Mouse (Mus musculus): ENCODE measurements around the gene Gm12248. TPM values are rescaled to one million over a fixed set of nuclear protein-coding genes. Genes with fewer than 3 reads are reported as not detected.

The Gm12248 gene
- polyA plus RNA-seq, 1 experiment = 1.6 TPM

DNA sequence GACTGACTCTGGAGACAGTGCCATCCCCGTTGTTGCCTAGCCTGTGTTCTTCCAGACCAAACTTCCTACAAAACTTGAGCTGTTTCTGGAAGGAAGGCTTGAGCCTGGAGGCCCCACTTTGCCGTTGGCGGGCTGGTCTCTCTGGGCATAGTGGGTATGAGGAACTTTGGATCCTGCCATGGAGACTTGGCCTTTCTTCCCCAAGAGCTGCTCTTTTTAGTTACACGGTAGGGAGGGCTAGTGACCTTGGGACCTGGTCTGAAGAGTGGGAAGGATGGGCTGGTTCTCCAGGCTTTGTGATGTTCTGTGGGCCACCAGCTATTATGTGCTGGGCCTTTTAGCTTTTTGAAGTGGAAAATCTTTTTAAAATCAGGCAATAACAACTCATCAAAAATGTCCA is 67.1 kb downstream of the Gm12248 start:
- no peak for DNase-seq

DNA sequence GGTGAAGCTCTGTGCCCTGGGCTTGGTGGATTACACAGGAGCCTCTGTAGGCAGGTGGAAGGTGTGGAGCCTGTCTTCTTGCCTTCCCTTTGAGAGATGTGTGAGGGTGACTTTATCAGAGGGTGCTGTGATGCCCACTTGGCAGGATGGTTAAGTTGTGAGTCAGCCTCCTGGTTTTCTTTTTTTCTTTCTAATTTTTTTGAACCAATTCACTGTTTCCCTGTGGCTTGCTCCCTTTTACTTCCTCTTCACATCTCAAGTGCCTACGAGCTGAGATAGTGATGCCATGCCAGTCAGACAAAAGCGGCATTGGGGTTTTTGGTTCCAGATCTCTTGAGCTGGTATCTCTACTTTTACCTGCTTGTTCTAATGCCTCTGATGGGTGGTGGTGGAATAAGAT is 68.3 kb downstream of the Gm12248 start:
- H3K4me3 ChIP-seq (replicated peaks; ENCODE audit: extremely low read depth, low read depth, low read length) = no peak overlapping the region
- no peak for DNase-seq
- 38% methylated on average over 2 of the region's 2 CpGs for WGBS
- no peak for TF ChIP-seq CTCF (IDR thresholded peaks at IDR 0.05; ENCODE audit: insufficient read depth, low read length)
- no peak for TF ChIP-seq POLR2A (IDR thresholded peaks at IDR 0.05; ENCODE audit: borderline replicate concordance, extremely low read depth, low read depth, low read length)
- peaks cover 44% of the 10 kb centered on the region for H3K4me1 ChIP-seq (ENCODE audit: control insufficient read depth, insufficient read depth, low read length)

More for the DNA sequence above, 67.1 kb downstream of the Gm12248 start:
- TF ChIP-seq POLR2A (IDR thresholded peaks at IDR 0.05; ENCODE audit: borderline replicate concordance, extremely low read depth, low read depth, low read length) (no peak), CTCF (IDR thresholded peaks at IDR 0.05; ENCODE audit: insufficient read depth, low read length) (no peak)
- Histone ChIP-seq H3K4me3 (replicated peaks; ENCODE audit: extremely low read depth, low read depth, low read length) (no peak overlapping the region), H3K4me1 (ENCODE audit: control insufficient read depth, insufficient read depth, low read length) (peaks cover 45% of the 10 kb centered on the region)
- 65% methylated on average over 4 of the region's 4 CpGs for WGBS

DNA sequence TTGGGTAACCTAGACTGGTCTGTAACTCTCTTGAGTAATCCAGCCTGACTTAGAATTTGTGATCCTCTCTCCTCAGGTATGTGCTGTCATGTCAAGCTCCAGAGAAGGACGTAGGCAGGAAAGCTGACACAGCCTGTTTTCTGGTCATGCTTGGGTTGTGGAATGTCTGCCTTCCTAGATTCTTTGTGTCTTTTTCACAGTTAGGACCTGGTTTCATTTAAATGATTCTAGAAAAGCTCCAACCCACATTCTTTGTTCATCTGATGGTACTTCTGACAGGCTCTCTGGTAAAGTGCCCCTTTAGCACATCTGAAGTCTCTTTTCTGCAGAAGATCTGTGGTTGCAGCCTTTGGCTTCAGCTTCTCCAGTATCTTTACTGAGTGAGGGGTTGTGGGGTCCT is 68.7 kb downstream of the Gm12248 start:
- DNase-seq = no peak
- H3K4me3 ChIP-seq (replicated peaks; ENCODE audit: extremely low read depth, low read depth, low read length) = no peak overlapping the region
- TF ChIP-seq CTCF (IDR thresholded peaks at IDR 0.05; ENCODE audit: insufficient read depth, low read length) (no peak), POLR2A (IDR thresholded peaks at IDR 0.05; ENCODE audit: borderline replicate concordance, extremely low read depth, low read depth, low read length) (no peak)
- WGBS = 53% methylated on average over 1 of the region's 1 CpGs
- peaks cover 42% of the 10 kb centered on the region for H3K4me1 ChIP-seq (ENCODE audit: control insufficient read depth, insufficient read depth, low read length)

- H3K4me3 ChIP-seq (replicated peaks; ENCODE audit: extremely low read depth, low read depth, low read length) = no peak overlapping the region
- no peak for DNase-seq
- TF ChIP-seq CTCF (IDR thresholded peaks at IDR 0.05; ENCODE audit: insufficient read depth, low read length) (no peak), POLR2A (IDR thresholded peaks at IDR 0.05; ENCODE audit: borderline replicate concordance, extremely low read depth, low read depth, low read length) (no peak)
- H3K4me1 ChIP-seq (ENCODE audit: control insufficient read depth, insufficient read depth, low read length) = peaks cover 48% of the 10 kb centered on the region
- 14% methylated on average over 2 of the region's 2 CpGs for WGBS
Measured at GRCm38 (mm10) chr11:58021618-58022017, 71.3 kb downstream of the Gm12248 start.

- WGBS = 3% methylated on average over 1 of the region's 1 CpGs
- Histone ChIP-seq H3K4me3 (replicated peaks; ENCODE audit: extremely low read depth, low read depth, low read length) (no peak overlapping the region), H3K4me1 (ENCODE audit: control insufficient read depth, insufficient read depth, low read length) (peaks cover 49% of the 10 kb centered on the region)
- TF ChIP-seq CTCF (IDR thresholded peaks at IDR 0.05; ENCODE audit: insufficient read depth, low read length) (no peak), POLR2A (IDR thresholded peaks at IDR 0.05; ENCODE audit: borderline replicate concordance, extremely low read depth, low read depth, low read length) (no peak)
- DNase-seq = no peak
Measured at GRCm38 (mm10) chr11:58021095-58021494, 71.8 kb downstream of the Gm12248 start.

GRCm38 (mm10) chr11:58018701-58019100 is 74.2 kb downstream of the Gm12248 start:
- WGBS = 71% methylated on average over 4 of the region's 4 CpGs
- peaks cover 39% of the 10 kb centered on the region for H3K4me1 ChIP-seq (ENCODE audit: control insufficient read depth, insufficient read depth, low read length)

DNA sequence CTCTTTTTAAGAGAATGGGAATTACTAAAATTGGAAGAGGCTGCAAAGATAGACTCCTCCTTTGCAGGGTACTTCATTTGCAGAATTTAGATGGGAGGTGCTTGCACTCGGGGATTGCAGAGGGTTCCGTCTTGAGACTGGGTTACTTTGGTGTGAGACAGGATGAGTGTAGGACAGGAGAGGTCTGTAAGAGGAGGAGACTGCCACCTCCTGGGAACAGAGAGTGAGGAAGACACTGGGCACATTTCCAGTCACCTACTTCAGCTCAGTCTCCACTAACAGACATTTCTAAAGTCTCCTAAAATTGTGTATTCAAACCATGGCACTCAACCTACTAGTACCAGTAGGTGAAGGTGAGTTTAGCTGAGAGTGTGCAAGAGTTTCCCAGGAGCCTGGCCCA is 74.6 kb downstream of the Gm12248 start:
- peaks cover 39% of the 10 kb centered on the region for H3K4me1 ChIP-seq (ENCODE audit: control insufficient read depth, insufficient read depth, low read length)
- TF ChIP-seq CTCF (IDR thresholded peaks at IDR 0.05; ENCODE audit: insufficient read depth, low read length) (0 out of 2 replicates have a peak, but pooled peaks have one; percentile 5), POLR2A (IDR thresholded peaks at IDR 0.05; ENCODE audit: borderline replicate concordance, extremely low read depth, low read depth, low read length) (no peak)
- WGBS = 7% methylated on average over 2 of the region's 2 CpGs
- DNase-seq = no peak
- H3K4me3 ChIP-seq (replicated peaks; ENCODE audit: extremely low read depth, low read depth, low read length) = no peak overlapping the region

More at GRCm38 (mm10) chr11:58018701-58019100, 74.2 kb downstream of the Gm12248 start:
- TF ChIP-seq POLR2A (IDR thresholded peaks at IDR 0.05; ENCODE audit: borderline replicate concordance, extremely low read depth, low read depth, low read length) = no peak
- no peak overlapping the region for H3K4me3 ChIP-seq (replicated peaks; ENCODE audit: extremely low read depth, low read depth, low read length)
- no peak for DNase-seq

- DNase-seq = no peak
- no peak overlapping the region for H3K4me3 ChIP-seq (replicated peaks; ENCODE audit: extremely low read depth, low read depth, low read length)
- 44% methylated on average over 1 of the region's 1 CpGs for WGBS
- H3K4me1 ChIP-seq (ENCODE audit: control insufficient read depth, insufficient read depth, low read length) = peaks cover 39% of the 10 kb centered on the region
- TF ChIP-seq POLR2A (IDR thresholded peaks at IDR 0.05; ENCODE audit: borderline replicate concordance, extremely low read depth, low read depth, low read length) (no peak), CTCF (IDR thresholded peaks at IDR 0.05; ENCODE audit: insufficient read depth, low read length) (no peak)
Measured at GRCm38 (mm10) chr11:58017422-58017821, 75.5 kb downstream of the Gm12248 start.

DNA sequence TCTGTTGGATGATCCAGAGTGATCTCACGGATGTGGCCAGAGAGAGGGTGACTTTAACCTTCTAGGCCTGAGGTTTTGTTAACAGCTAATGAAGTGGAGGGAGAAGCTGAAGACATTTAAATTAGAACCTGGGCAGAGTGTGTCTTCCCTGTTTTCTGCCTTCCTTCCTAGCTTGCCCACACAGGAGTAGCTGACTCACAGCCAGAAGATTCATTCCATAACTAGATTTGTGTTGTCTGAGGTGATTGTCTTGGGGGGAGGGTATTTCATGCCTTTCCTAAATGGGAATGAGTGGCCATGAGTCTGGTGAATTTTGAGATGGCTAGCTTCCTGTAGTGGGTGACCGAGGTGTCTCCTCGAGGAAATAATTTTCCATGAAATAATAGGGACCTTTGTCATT is 76.6 kb downstream of the Gm12248 start:
- WGBS = 35% methylated on average over 3 of the region's 3 CpGs
- Histone ChIP-seq H3K4me1 (ENCODE audit: control insufficient read depth, insufficient read depth, low read length) (peaks cover 31% of the 10 kb centered on the region), H3K4me3 (replicated peaks; ENCODE audit: extremely low read depth, low read depth, low read length) (no peak overlapping the region)
- TF ChIP-seq CTCF (IDR thresholded peaks at IDR 0.05; ENCODE audit: insufficient read depth, low read length) (no peak), POLR2A (IDR thresholded peaks at IDR 0.05; ENCODE audit: borderline replicate concordance, extremely low read depth, low read depth, low read length) (no peak)
- no peak for DNase-seq

DNA sequence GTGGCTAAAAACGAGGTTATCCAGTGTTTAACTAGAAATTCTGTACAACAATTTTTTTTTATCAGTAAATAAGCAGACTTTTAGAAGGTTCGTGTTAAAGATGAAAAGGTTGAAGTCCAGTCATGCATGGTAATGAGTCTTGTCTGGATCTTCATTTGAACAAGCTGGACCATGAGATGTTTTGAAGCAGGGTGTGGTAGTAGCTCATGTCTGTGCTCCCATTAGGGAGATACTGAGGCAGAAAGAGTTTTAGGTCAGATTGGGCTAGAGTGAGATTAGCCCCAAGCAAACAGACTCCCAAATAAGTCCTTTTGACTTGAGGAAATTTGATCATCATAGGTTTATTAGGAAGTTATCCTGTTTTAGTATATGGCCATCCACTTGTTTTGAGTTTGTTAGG is 77.6 kb downstream of the Gm12248 start:
- no peak overlapping the region for H3K4me3 ChIP-seq (replicated peaks; ENCODE audit: extremely low read depth, low read depth, low read length)
- no peak for TF ChIP-seq POLR2A (IDR thresholded peaks at IDR 0.05; ENCODE audit: borderline replicate concordance, extremely low read depth, low read depth, low read length)
- TF ChIP-seq CTCF (IDR thresholded peaks at IDR 0.05; ENCODE audit: insufficient read depth, low read length) = no peak
- no peak for DNase-seq
- WGBS = 51% methylated on average over 2 of the region's 2 CpGs
- peaks cover 25% of the 10 kb centered on the region for H3K4me1 ChIP-seq (ENCODE audit: control insufficient read depth, insufficient read depth, low read length)

Data from lung, adult 2 months (tissue).